ENCODE assay signal across 8 mouse cellular contexts in the genomic region with DNA sequence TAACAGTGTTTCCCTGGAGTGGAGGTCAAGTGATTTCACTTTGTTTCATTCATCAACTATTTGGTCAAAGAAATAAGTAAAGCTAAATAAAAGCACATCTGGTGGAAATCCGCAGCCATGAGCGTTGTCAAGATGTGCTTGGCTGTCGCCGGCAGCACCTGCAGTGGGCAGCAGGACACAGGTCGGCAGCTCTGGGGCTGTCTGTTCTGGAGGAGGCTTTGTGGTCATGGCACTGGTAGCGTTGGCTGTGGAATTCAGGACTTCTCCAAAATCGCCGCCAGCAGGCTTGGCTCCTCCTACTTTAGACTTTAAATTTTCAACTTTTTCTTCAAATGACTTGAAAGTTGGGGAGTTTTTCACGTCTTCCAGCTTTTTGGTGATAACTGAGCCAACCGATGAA. TPM values are rescaled to one million over a fixed set of nuclear protein-coding genes. Genes with fewer than 3 reads are reported as not detected.
DNase-seq lines count a peak whose midpoint lies in the region; ATAC-seq and TF ChIP-seq lines count a peak whose summit lies in the region.
"Not testable (repeated sequence)": the region's sequence is repeated elsewhere in the genome, so short reads cannot be mapped to it uniquely, and the experiment has no call there.

No protein-coding gene starts in this region.

- not testable (repeated sequence) for H3K9ac ChIP-seq in forebrain, embryonic 14.5 days (ENCODE audit: low read length)
- peak overlapping the region; percentile 57; the same call in 1 of the 2 replicates for H3K9ac ChIP-seq in liver, embryonic 12.5 days

- H3K36me3 ChIP-seq in forebrain, embryonic 14.5 days (ENCODE audit: control insufficient read depth, insufficient read depth, low read length) = peaks cover 43% of the 10 kb centered on the region
- not testable (repeated sequence) for H3K36me3 ChIP-seq in kidney, adult 2 months (ENCODE audit: control insufficient read depth, insufficient read depth, low read length)
- peaks cover 62% of the 10 kb centered on the region for H3K36me3 ChIP-seq in liver, embryonic 12.5 days

- not testable (repeated sequence) for H3K27ac ChIP-seq in forebrain, embryonic 14.5 days (ENCODE audit: low read depth, low read length); kidney, adult 2 months (ENCODE audit: insufficient read depth, low read depth, low read length); liver, embryonic 12.5 days; olfactory bulb, adult 2 months (ENCODE audit: insufficient read depth, low read depth, low read length)

- not testable (repeated sequence) for TF ChIP-seq POLR2A in kidney, adult 2 months (IDR thresholded peaks at IDR 0.05; ENCODE audit: low read depth, low read length); olfactory bulb, adult 2 months (IDR thresholded peaks at IDR 0.05; ENCODE audit: insufficient read depth, low read depth, low read length)

- not testable (repeated sequence) for H3K4me1 ChIP-seq in forebrain, embryonic 14.5 days (ENCODE audit: control insufficient read depth, insufficient read depth, low read length); kidney, adult 2 months (ENCODE audit: control insufficient read depth, insufficient read depth, low read length); olfactory bulb, adult 2 months (ENCODE audit: control insufficient read depth, insufficient read depth, low read length)
- peaks cover 26% of the 10 kb centered on the region for H3K4me1 ChIP-seq in liver, embryonic 12.5 days

- H3K27me3 ChIP-seq in forebrain, embryonic 14.5 days (replicated peaks; ENCODE audit: control insufficient read depth, insufficient read depth, low read length); kidney, adult 2 months (replicated peaks; ENCODE audit: control insufficient read depth, insufficient read depth, low read length); liver, embryonic 12.5 days (replicated peaks): not testable (repeated sequence)

- TF ChIP-seq CTCF in kidney, adult 2 months (conservative IDR thresholded peaks at IDR 0.05; ENCODE audit: insufficient read depth, insufficient read length, low read depth, low read length); olfactory bulb, adult 2 months (IDR thresholded peaks at IDR 0.05; ENCODE audit: insufficient read depth, low read depth, low read length): not testable (repeated sequence)

- peak; percentile 54 for DNase-seq in 416B (ENCODE audit: low read depth)
- peak; percentile 5 to 10 for DNase-seq in cerebellum, postnatal 10 days
- not testable (repeated sequence) for DNase-seq in forebrain, embryonic 14.5 days (ENCODE audit: low spot score); kidney, adult 2 months

- H3K9me3 ChIP-seq in forebrain, embryonic 14.5 days (replicated peaks; ENCODE audit: control insufficient read depth, low read length); liver, embryonic 12.5 days (replicated peaks): not testable (repeated sequence)

- WGBS in forebrain, embryonic 14.5 days = 54% methylated on average over 10 of the region's 10 CpGs
- 32% methylated on average over 10 of the region's 10 CpGs for WGBS in kidney, adult 2 months
- 32% methylated on average over 10 of the region's 10 CpGs for WGBS in liver, embryonic 12.5 days (ENCODE audit: insufficient replicate concordance)
- WGBS in olfactory bulb, adult 2 months = 54% methylated on average over 10 of the region's 10 CpGs

- peak overlapping the region; percentile 44; the same call in 1 of the 2 replicates for H3K4me2 ChIP-seq in forebrain, embryonic 14.5 days (ENCODE audit: low read length)
- H3K4me2 ChIP-seq in liver, embryonic 12.5 days = peak overlapping the region; percentile 86

- not testable (repeated sequence) for ATAC-seq in forebrain, embryonic 14.5 days; liver, embryonic 12.5 days
- ATAC-seq in hematopoietic stem cell, adult 5-6 weeks (replicated peaks in 1 of 2; ENCODE audit: insufficient read depth in 1 of 2, low FRiP score in 2 of 2, low TSS enrichment in 1 of 2, low read depth in 1 of 2, poor library complexity in 2 of 2, severe bottlenecking in 2 of 2) = peak; percentile 38 to 57; a peak in 3 of 4 replicates
- peak; percentile 52 for ATAC-seq in megakaryocyte-erythroid progenitor cell, adult 5-6 weeks (replicated peaks; ENCODE audit: low FRiP score, low TSS enrichment, poor library complexity, severe bottlenecking)

- not testable (repeated sequence) for H3K4me3 ChIP-seq in forebrain, embryonic 14.5 days (ENCODE audit: low read depth, low read length)
- H3K4me3 ChIP-seq in kidney, adult 2 months (ENCODE audit: insufficient read depth, low read depth, low read length) = peak overlapping the region; percentile 59; the same call in 1 of the 2 replicates
- H3K4me3 ChIP-seq in liver, embryonic 12.5 days = peak overlapping the region; percentile 65
- H3K4me3 ChIP-seq in olfactory bulb, adult 2 months (ENCODE audit: insufficient read depth, low read depth, low read length) = peak overlapping the region; percentile 43

RNA-seq across cellular contexts. Expression of a gene that starts 31.5 kb away (rescaled TPM):
- polyA plus RNA-seq in forebrain, embryonic 14.5 days (2014; fragmentation: Nextera tagmentation; extraction: Ambion mirVana) = 62.6 and 75.0 TPM in 2 replicates
- 162 and 235 TPM in 2 replicates for total RNA-seq in hematopoietic stem cell, adult 5-6 weeks (2017)
- polyA plus RNA-seq in kidney, adult 2 months (2012; rRNA removed) = 12.3 and 17.0 TPM in 2 replicates
- polyA plus RNA-seq in liver, embryonic 12.5 days (2016; fragmentation: Nextera tagmentation; extraction: Ambion mirVana) = 119 and 124 TPM in 2 replicates
- total RNA-seq in megakaryocyte-erythroid progenitor cell, adult 5-6 weeks (2014; fragmentation: Nextera tagmentation) = 221 and 233 TPM in 2 replicates
- total RNA-seq in megakaryocyte-erythroid progenitor cell, adult 5-6 weeks (2017) = 334 and 335 TPM in 2 replicates
- not detected in 2 replicates for polyA plus RNA-seq in olfactory bulb, adult 2 months (2012; ENCODE audit: insufficient read depth, insufficient read length, low replicate concordance, missing spikeins)

RNA-seq across cellular contexts. Expression of a gene that starts 31.5 kb away (rescaled TPM):
- 41.5 and 53.5 TPM in 2 replicates for polyA plus RNA-seq in forebrain, embryonic 14.5 days (2014; fragmentation: Nextera tagmentation; extraction: Ambion mirVana)
- 10.8 and 13.3 TPM in 2 replicates for total RNA-seq in hematopoietic stem cell, adult 5-6 weeks (2017)
- 1.1 and 1.9 TPM in 2 replicates for polyA plus RNA-seq in kidney, adult 2 months (2012; rRNA removed)
- 22.1 and 22.8 TPM in 2 replicates for polyA plus RNA-seq in liver, embryonic 12.5 days (2016; fragmentation: Nextera tagmentation; extraction: Ambion mirVana)
- total RNA-seq in megakaryocyte-erythroid progenitor cell, adult 5-6 weeks (2014; fragmentation: Nextera tagmentation) = 7.3 and 33.3 TPM in 2 replicates
- total RNA-seq in megakaryocyte-erythroid progenitor cell, adult 5-6 weeks (2017) = 13.2 TPM in 2 replicates
- polyA plus RNA-seq in olfactory bulb, adult 2 months (2012; ENCODE audit: insufficient read depth, insufficient read length, low replicate concordance, missing spikeins) = not detected in 2 replicates

RNA-seq across cellular contexts. Expression of a gene that starts 40.7 kb away (rescaled TPM):
- polyA plus RNA-seq in forebrain, embryonic 14.5 days (2014; fragmentation: Nextera tagmentation; extraction: Ambion mirVana) = 16.2 and 16.8 TPM in 2 replicates
- total RNA-seq in hematopoietic stem cell, adult 5-6 weeks (2017) = 78.3 and 83.3 TPM in 2 replicates
- polyA plus RNA-seq in kidney, adult 2 months (2012; rRNA removed) = 14.0 and 19.1 TPM in 2 replicates
- 17.2 and 17.7 TPM in 2 replicates for polyA plus RNA-seq in liver, embryonic 12.5 days (2016; fragmentation: Nextera tagmentation; extraction: Ambion mirVana)
- 75.5 and 87.6 TPM in 2 replicates for total RNA-seq in megakaryocyte-erythroid progenitor cell, adult 5-6 weeks (2014; fragmentation: Nextera tagmentation)
- 82.2 and 82.8 TPM in 2 replicates for total RNA-seq in megakaryocyte-erythroid progenitor cell, adult 5-6 weeks (2017)
- polyA plus RNA-seq in olfactory bulb, adult 2 months (2012; ENCODE audit: insufficient read depth, insufficient read length, low replicate concordance, missing spikeins) = not detected in 2 replicates
